Mouse (Mus musculus) regulatory T cell (primary cell): ENCODE data around the gene Gm20481.
"Not testable (repeated sequence)": the region's sequence is repeated elsewhere in the genome, so short reads cannot be mapped to it uniquely, and the experiment has no call there.

ENCODE experiments used
- in situ Hi-C: fragments of 300-600 bp; cut with MboI, MseI; formaldehyde crosslinking; loops from one replicate; pipeline ENCODE4 v1.15.1; 2025; ENCODE audit warnings: high pct_unique_total_duplicates

Gm20481 gene

DNA sequence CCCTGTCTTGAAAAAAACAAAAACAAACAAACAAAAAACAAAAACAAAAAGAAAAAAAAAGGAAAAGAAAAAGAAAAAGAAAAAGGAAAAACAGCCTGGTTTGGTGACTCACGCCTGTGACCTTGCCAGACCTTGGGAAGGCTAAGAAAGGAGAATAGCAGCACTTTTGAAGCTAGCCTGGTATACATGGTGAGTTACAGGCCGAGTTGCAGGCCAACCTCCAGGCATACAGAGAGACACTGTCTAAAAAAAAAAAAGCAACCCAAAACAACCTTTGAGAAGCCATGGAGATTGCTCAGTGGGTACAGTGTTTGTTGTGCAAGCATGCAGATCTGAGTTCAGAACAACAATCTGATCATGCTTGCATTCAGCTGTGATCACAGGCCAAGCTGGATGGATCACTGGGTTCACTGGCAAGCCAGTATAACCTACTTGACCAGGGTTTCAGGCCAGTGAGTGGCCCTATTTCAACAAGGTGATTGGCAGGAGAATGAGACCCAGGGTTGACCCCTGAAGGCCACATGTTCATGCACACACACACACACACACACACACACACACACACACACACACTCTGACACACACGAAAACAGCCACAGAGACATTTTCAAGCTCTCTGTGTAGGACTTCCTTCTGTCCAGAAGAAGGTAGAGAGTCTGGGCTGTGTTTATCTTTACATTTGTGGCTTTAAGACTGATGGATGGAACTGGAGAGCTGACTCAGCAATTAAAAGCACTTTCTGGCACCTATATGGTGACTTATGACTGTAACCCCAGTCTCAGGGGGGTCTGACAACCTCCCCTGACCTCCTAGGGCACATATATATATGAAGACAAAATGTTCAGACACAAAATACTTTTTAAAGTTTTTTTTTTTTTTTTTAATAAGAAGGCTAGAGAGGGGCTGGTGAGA lies 6.1 kb downstream of the Gm20481 start:
- in situ Hi-C loops = no loop called here

DNA sequence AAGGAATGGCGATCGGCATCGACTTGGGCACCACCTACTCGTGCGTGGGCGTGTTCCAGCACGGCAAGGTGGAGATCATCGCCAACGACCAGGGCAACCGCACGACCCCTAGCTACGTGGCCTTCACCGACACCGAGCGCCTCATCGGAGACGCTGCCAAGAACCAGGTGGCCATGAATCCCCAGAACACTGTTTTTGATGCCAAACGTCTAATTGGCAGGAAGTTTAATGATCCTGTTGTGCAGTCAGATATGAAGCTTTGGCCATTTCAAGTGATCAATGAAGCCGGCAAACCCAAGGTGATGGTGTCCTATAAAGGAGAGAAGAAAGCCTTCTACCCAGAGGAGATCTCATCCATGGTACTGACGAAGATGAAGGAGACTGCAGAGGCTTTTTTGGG lies 7.3 kb downstream of the Gm20481 start:
- in situ Hi-C loops = no loop called here

DNA sequence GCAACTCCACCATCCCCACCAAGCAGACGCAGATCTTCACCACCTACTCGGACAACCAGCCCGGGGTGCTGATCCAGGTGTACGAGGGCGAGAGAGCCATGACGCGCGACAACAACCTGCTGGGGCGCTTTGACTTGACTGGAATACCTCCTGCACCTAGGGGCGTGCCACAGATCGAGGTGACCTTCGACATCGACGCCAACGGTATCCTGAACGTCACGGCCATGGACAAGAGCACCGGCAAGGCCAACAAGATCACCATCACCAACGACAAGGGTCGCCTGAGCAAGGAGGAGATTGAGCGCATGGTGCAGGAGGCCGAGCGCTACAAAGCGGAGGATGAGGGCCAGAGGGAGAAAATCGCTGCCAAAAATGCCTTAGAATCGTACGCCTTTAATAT lies 8.5 kb downstream of the Gm20481 start:
- in situ Hi-C loops = no loop called here

DNA sequence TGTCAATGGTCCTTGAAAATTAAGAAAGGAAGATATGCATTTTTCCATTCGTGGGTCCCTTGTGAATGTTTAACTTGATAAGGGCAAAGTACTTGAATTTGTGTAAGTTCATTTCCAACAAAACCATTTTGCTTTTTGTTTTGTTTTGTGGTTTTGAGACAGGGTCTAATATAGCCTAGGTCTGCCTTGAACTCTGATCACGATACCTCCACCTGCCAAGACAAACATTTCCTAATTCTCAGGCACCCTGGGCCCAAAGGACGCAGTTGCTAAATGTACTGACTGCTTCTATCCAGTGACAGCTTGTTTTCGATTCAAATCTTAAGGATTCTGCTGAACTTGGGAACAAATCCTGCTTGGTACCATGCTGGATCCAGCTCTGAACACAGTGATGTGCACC lies 9.9 kb downstream of the Gm20481 start:
- in situ Hi-C loops = loop anchor here (5.0 kb wide), 1 partner anchor 32 kb away; no protein-coding TSS in a partner anchor

DNA sequence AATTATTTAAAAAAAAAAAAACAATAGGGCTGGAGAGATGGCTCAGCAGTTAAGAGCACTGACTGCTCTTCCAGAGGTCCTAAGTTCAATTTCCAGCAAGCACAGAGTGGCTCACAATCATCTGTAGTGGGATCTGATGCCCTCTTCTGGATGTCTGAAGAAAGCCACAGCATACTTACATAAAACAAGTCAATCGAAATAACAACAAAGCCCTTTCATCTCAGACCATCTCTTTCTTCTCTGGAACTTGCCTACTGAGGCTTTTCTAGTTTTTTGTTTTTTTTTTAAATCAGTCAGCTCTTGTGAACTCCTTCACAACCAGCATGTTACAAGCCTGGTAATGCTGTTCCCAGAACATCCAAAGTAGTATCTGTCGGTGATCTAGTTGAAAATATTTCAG lies 10.9 kb downstream of the Gm20481 start:
- in situ Hi-C loops = loop anchor here (5.0 kb wide), 1 partner anchor 33 kb away; no protein-coding TSS in a partner anchor

DNA sequence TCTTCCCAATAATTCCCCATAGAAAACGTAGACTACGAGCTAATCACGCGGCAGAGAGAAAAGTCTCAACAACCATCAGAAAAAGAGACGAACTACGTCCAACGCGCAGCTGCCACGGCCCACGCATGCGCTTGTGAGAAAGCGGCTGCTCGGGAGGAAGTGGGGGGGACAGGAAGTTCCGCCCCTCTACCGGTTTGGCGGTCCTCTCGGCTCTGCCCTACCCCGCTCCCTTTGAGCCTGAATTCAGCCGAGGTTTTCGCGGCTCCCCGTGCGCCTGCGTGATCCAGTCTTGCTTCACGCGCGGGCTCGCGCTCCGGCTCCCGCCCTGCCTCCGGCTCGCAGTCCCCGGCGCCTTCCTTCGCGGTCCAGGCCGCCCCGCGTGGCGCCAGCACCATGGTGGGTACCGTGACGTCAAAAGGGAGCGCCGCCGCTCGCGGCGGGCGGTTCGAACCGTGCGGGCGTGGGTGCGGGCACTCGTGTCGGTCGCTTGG lies 12.0 kb downstream of the Gm20481 start, which contains the start of gene Lsm2:
TSS of gene Lsm2 (plus strand) at position 173 of the 491 bp plus-strand sequence.
- in situ Hi-C loops = loop anchor here (5.0 kb wide), 1 partner anchor 34 kb away; no protein-coding TSS in a partner anchor

DNA sequence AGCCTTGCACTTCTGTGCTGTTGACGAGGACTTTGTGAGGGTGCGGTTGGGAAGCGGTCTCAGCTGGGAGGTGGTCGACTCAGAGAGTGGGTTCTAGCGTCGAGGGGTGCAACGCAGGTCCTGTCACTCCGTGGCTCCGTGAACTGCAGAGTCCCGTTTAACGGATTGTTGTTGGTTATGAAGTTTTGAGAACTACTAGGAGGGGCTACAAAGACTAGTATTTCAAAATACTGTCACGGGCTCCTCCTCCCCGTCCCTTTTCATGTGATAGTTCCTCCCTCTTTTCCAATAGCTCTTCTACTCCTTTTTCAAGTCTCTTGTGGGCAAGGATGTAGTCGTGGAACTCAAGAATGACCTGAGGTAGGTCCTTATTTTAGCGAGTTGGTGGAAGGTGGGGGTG lies 12.6 kb downstream of the Gm20481 start:
- in situ Hi-C loops = loop anchor here (5.0 kb wide), 1 partner anchor 35 kb away; no protein-coding TSS in a partner anchor

DNA sequence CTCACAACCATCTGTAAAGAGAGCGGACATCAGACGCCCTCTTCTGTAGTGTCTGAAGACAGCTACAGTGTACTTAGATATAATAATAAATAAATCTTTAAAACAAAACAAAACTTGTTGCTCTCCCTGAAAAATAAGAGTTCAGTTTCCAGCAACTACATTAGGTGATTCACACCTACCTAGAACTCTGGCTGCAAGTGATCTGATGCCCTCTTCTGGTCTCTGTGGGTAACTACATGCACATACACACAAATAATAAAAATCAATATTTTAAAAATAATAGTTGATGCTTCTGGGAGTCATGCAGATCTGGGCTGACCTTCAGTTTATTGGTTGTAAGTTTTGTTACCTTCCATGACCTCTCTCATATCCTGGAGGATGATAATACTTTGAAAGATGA lies 14.5 kb downstream of the Gm20481 start:
- in situ Hi-C loops = loop anchor here (5.0 kb wide), 1 partner anchor 37 kb away; no protein-coding TSS in a partner anchor

DNA sequence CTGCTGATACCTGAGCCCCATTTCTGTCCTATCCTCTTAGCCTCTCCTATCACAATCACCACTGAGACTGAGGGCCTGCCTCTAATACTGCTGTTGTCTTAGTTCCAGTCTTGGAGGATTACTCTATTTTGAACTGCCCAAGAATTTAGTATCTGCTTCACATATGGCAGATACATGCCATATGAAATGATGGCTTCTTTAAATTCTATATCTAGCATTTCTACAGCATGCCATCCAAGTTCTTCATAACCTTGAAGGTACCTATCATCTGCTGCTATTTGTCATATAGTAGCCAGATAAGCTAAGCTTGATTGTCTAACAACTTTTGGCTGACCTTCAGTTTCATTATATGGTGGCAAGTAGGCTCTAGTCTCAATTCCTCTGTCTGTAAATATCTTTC lies 25.0 kb downstream of the Gm20481 start:
- in situ Hi-C loops = no loop called here

DNA sequence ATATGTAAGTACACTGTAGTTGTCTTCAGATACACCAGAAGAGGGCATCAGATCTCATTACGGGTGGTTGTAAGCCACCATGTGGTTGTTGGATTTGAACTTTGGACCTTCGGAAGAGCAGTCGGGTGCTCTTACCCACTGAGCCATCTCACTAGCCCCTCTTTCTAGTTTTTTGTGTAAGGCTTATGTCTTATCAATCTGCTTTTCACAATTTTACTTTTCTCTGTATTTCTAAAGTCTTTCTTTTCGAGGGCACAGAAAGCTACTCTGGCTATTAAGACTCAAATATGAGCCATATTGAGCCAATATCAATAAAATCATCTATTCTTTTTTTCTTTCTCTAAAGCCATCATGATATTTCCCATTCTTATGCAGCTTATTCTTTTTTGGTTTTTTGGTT lies 25.5 kb downstream of the Gm20481 start:
- in situ Hi-C loops = not testable (repeated sequence)

DNA sequence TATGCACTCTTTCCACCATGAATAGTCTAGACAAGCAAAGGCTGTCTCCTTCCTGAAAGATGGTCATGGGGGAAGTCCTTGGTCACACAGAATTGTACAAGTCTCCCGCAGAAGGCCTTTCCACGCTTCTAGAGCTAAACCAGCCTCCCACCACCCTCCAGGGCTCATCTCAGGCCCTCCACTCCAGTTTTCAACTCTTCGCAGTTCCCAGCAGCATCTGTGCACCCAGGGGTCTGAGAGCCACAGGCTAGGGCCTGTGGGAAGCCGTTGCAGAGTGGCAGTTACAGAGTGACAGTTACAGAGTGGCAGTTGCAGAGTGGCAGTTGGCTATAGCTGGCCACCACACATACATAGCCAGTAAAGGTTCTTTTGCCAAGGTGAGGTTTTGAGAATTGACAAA lies 26.2 kb downstream of the Gm20481 start:
- in situ Hi-C loops = not testable (repeated sequence)

DNA sequence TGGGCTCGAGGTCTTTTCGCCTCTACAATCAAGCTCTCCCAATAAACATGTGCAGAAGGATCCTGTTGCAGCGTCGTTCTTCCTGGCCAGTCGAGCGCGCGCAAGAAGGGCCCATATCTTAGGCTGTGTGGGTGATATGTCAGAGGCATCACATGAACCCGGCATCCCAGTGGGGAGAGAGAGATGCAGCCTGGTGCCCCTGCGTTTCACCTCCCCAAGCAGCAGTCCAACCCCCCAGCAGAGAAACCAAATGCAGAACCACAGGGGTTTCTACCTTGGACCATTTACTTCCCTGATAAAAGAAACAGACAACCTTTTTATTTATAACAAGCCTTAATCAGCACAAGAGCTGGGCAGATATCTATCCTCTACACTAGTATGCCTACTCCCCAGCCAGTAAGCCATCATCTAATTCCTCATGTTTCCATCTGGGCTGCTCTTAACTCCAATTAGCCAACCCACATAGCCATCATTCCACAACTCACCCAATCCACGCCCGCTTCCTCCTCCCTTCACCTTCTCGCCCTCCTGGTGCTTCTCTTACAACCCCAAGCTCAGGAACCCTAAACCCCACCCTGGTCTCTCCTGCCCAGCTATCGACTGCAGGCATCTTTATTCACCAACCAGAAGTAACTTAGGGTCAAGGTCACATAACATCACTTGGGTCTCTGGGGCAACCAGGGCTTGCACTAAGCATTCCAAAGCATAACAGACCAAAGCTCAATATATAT lies 26.9 kb downstream of the Gm20481 start:
- in situ Hi-C loops = no loop called here

DNA sequence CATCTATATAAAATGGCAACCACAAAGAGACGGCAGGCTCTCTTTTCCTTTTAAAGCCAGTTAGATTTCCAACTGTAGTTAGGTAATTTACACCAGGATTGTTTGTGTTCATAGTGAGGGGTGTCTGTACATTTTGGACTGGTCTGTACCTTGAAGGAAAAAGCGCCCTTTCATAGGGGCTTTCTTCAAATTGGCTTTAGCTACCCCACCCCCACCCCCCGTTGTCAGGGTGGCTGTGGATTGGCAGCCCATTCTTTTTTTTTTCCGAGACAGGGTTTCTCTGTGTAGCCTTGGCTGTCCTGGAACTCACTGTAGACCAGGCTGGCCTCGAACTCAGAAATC lies 27.4 kb downstream of the Gm20481 start:
- in situ Hi-C loops = no loop called here

DNA sequence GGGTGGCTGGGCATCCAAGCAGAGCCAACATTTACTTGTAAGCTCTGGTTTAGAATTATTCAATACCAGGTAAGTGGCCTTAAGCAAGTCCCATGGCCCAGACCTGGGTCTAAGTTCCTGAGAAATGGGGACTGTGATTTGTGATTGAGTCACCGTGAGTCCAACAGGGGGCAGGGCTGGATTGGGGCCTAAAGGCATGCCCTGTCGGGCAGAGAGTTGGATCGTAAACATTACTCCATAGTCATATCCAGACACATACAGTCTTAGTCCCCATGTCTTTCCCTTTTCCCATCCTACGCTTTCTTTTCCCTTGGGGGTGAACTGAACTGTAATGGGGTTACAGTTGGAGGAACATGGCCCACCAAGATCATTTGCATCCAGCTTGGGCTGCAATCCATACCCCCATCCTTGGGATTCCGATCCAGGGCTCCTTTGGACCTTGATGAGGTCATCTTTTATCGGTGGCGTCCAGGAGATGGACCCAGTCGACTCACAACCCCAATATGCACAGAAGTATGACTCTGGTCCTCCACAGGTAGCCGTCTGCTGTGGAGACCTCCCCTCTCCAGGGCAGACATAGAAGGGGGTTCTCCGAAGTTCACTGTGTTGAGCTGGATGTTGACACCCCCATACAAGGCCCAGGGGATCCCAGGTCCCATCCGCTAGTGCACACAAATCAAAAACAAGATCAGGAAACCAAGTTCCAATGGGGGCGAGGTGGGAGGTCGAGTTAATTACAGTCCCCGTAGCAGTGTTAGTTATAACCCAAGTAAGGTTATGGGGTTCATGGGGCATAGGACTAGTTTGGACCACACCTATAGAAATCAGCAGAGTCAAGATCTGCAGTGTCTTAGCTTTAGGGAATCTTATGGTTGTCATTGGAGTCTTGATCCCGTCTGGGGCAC lies 29.1 kb downstream of the Gm20481 start:
- in situ Hi-C loops = no loop called here

DNA sequence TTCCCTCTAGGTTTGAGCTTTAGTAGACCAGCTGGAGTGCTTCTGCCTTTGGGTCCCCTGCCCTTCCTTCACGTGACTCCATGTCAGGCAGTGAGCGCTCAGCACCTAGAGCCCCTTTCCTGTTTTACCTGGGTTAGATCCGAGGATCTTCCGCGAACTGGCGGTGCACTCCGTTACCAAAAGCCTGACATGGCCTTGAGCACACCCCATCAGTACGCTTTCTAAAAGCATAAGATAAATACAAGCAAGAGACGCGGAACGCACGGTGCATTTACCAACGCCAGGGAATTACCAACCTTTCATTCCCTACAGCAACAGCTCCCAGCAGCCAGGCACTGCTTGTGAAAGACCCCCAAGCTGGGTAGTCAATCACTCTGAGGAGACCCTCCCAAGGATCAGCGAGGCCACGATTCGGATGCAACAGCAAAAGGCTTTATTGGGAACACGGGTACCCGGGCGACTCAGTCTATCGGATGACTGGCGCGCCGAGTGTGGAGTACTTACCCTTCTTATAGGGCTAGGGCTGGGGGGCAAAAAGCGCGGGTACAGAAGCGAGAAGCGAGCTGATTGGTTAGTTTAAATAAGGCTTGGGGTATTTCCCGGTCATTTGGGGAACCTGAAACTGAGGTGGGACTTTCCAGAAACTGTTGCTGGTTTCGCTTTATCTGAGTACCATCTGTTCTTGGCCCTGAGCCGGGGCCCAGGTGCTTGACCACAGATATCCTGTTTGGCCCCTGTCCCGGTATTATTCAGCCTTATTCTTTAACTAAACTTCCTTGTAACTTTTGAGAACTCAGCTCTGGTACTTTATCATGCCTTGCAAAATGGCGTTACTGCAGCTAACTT lies 30.4 kb downstream of the Gm20481 start:
- in situ Hi-C loops = not testable (repeated sequence)

DNA sequence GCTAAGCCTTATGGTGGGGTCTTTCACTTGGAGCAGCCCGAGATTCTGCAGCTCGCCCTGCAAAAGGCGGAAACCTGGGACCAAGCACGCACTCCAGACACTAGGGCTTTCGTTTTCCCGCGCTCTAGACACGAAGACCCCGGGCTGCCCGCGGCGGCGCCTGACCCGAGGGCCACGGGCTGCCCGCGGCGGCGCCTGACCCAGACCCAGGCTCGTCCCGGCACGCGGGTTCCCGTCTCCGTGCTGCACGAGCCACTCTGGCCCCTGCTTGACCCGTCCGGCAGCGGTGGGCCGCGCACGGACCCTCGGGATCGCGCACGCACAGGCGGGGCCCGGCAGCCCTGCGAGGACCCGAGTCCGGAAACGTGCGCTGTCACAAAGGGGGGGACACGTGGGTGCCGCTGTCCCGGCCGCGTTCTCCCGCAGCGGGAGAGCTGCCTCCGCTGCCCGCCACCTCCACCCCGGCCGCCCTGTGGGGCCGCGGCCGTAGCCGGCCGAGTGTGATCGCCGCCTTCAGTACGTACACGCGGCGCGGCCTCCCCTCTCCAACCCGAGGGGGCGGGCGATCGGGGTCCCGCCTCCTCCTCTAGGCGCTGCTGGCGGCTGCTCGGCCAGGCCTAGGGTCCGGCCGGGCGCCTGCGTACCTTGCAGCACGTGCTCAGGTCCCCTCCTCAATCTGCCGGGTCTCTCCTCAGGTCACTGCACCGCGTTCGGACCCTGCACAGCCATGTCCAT lies 31.2 kb downstream of the Gm20481 start, which contains the start of gene Vars:
TSS of gene Vars (plus strand) at position 271 of the 735 bp plus-strand sequence.
- in situ Hi-C loops = no loop called here

DNA sequence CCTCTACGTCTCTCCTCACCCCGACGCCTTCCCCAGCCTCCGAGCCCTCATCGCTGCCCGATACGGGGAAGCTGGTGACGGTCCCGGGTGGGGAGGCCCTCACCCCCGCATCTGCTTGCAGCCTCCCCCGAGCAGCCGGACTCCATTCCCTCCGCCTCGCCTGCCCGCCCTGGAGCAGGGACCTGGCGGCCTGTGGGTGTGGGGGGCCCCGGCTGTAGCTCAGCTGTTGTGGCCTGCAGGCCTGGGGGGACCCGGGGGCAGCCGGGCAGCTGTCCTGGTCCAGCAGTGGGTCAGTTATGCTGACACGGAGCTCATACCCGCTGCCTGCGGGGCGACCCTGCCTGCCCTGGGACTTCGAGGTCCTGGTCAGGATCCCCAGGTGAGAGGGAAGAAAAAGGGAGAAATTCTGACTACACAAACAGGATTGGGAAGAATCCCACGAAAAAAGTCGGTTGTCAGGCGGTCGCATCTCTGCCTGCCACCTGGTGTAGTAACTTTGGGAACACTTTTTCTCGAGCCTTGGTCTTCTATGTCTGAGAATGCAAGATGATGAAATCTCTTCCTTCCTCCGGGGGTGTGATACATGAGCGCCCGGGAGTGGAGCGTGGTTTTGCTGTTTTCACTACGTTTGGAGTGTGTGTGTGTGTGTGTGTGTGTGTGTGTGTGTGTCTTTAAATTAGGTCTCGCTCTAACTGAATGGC lies 31.9 kb downstream of the Gm20481 start:
- in situ Hi-C loops = no loop called here

DNA sequence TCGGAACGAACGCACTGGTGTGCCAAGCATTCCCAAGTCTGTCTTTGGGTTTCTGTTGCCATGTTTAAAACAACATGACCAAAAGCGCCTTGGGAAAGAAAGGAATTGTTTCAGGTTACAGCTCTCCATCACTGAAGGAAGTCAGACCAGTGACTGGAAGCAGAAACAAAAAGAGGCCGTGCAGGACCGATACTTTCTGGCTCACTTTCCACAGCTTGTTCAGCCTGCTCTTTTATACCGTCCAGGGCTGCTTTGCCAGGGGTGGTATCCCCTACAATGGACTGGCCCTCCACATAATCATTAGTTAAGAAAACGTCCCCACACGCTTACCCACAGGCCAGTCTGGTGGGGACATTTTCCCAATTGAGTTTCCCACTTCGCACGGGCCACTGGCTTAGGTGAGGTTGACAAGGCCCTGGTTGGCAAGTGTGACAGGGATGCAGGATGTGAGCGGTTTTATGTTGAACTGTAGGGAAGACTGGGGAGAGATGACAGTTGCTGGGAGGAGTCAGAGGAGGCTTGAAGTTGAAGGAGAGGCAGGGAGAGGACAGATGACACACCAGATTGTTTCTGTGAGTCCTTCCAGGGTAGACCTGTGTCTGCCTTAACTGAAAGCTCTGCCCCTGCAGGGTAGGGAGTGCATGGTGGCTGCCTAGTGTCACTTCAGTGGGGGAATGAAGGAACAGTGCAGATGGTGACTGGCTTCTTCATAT lies 32.6 kb downstream of the Gm20481 start:
- in situ Hi-C loops = no loop called here
